Mouse (Mus musculus) limb, embryonic 12.5 days (tissue): ENCODE data around the gene Cwh43. TPM values are rescaled to one million over a fixed set of nuclear protein-coding genes. Genes with fewer than 3 reads are reported as not detected.

Experiments
- ATAC-seq: fragments of 200-750 bp; cut with Nextera tagmentation; 2 replicates; pipeline ENCODE4 v1.8.0; 2017; ENCODE audit warnings: low read depth, moderate TSS enrichment; ENCODE audit not compliant: insufficient number of reproducible peaks, insufficient read depth, low FRiP score, low TSS enrichment
- H3K27ac ChIP-seq: fragments of 300-500 bp; sonication (generic); 2 replicates; pipeline ENCODE4 v1.5.1; 2016; ENCODE audit warnings: mild to moderate bottlenecking, moderate library complexity
- H3K27me3 ChIP-seq: fragments of 300-500 bp; sonication (generic); 2 replicates; pipeline ENCODE4 v1.6.1; 2016; ENCODE audit warnings: mild to moderate bottlenecking, moderate library complexity
- H3K36me3 ChIP-seq: fragments of 300-500 bp; sonication (generic); 2 replicates; pipeline ENCODE4 v1.6.1; 2016; ENCODE audit warnings: mild to moderate bottlenecking, moderate library complexity
- H3K4me1 ChIP-seq: fragments of 300-500 bp; sonication (generic); replicated peaks from 2 replicates; pipeline ENCODE4 v1.6.1; 2016
- H3K4me2 ChIP-seq: fragments of 300-500 bp; sonication (generic); 2 replicates; pipeline ENCODE4 v1.6.1; 2016; ENCODE audit warnings: mild to moderate bottlenecking, moderate library complexity
- H3K4me3 ChIP-seq: fragments of 300-500 bp; sonication (generic); replicated peaks from 2 replicates; pipeline ENCODE4 v1.5.1; 2016; ENCODE audit warnings: mild to moderate bottlenecking
- H3K9ac ChIP-seq: fragments of 300-500 bp; sonication (generic); replicated peaks from 2 replicates; pipeline ENCODE4 v1.6.1; 2016; ENCODE audit warnings: mild to moderate bottlenecking, moderate library complexity
- H3K9me3 ChIP-seq: fragments of 300-500 bp; sonication (generic); 2 replicates; pipeline ENCODE4 v1.6.1; 2016; ENCODE audit warnings: mild to moderate bottlenecking, moderate library complexity
- WGBS: fragments of 180-500 bp; shearing (Covaris S2); methylation state at CpG from one replicate; pipeline ENCODE4 v1.1.7; 2016; 5-methylcytosine and 5-hydroxymethylcytosine counted together
- polyA plus RNA-seq: library from polyadenylated mRNA; unstranded; fragments of >200 nt; fragmentation: Nextera tagmentation; extraction: Ambion mirVana; gene quantifications from 2 replicates; pipeline ENCODE4 v1.2.1, GENCODE M21; 2016

The Cwh43 gene
- polyA plus RNA-seq, 1 experiment from 2014 or later, result not detected

DNA sequence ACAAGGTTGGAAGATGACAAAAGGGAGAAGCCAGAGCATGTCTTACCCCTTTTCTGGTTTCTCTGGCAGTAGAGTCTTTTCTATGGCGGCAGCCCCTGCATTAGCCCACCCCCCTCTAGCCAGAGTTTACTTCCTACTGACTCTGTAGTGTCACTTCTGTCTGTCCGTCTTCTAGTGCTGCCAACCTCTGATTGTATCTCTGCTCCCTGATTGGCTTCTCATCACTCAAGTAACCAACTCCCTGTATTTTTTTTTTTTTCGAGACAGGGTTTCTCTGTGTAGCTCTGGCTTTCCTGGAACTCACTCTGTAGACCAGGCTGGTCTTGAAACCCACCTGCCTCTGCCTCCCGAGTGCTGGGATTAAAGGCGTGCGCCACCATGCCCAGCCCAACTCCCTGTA, 26.9 kb downstream of the Cwh43 start:
- 84% methylated on average over 6 of the region's 6 CpGs for WGBS
- H3K27me3 ChIP-seq, result no peaks in the 10 kb centered on the region; the same call in 1 of the 2 replicates
- no peak for ATAC-seq

DNA sequence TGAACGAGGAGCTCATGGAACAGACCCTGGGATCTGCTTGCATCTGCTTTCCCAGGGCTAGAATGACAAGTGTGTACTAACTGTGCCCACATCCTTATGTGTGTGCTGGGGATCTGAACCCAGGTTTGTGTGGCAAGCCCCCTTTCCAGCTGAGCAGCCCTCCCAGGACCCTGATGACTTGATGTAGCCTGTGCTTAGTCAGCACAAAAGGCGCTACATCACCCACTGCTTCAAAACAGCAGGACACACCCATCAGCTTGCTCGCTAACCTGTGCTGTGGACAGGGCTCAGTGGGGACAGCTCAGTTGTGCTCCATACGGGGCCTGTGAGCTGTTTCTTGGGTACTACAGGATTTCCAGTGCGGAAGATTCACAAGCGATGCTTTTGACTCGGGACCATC, 28.9 kb downstream of the Cwh43 start:
- no peak overlapping the region for H3K9ac ChIP-seq
- no peak overlapping the region for H3K4me2 ChIP-seq
- no peak overlapping the region for H3K27ac ChIP-seq
- no peak overlapping the region for H3K4me3 ChIP-seq
- no peak for ATAC-seq
- 73% methylated on average over 7 of the region's 7 CpGs for WGBS
- no peaks in the 10 kb centered on the region; the same call in 1 of the 2 replicates for H3K27me3 ChIP-seq
- no peaks in the 10 kb centered on the region for H3K36me3 ChIP-seq
- no peaks in the 10 kb centered on the region for H3K4me1 ChIP-seq
- no peaks in the 10 kb centered on the region for H3K9me3 ChIP-seq

More for the DNA sequence above, 26.9 kb downstream of the Cwh43 start:
- no peaks in the 10 kb centered on the region for H3K36me3 ChIP-seq
- no peak overlapping the region for H3K4me3 ChIP-seq
- no peak overlapping the region for H3K4me2 ChIP-seq
- no peaks in the 10 kb centered on the region for H3K9me3 ChIP-seq
- no peak overlapping the region for H3K27ac ChIP-seq
- no peak overlapping the region for H3K9ac ChIP-seq
- H3K4me1 ChIP-seq, result no peaks in the 10 kb centered on the region

DNA sequence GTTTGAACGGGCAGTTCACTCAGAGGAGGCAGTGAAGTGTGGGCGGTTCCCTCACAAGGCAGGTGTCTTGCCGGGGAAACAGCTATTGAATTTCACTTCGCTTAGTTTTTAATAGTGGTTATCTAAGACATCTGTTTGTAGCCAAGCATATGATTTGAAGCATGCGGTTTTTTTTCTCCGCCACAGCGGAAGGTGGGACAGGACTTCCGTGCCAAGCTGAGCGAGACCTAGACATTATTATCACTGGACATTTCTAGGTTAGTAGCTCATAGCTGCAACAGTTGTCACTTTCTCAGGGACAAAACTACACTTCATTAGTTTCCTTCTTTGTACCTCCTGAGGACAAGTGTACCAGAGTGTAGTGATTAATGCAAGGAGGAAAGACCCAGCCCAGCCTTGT, 36.3 kb downstream of the Cwh43 start:
- Histone ChIP-seq H3K27me3 (peaks cover 4% of the 10 kb centered on the region; the same call in 1 of the 2 replicates), H3K4me3 (no peak overlapping the region), H3K9me3 (no peaks in the 10 kb centered on the region), H3K27ac (no peak overlapping the region), H3K36me3 (no peaks in the 10 kb centered on the region), H3K9ac (no peak overlapping the region), H3K4me1 (no peaks in the 10 kb centered on the region), H3K4me2 (no peak overlapping the region)
- WGBS, result 65% methylated on average over 9 of the region's 9 CpGs
- ATAC-seq, result no peak

DNA sequence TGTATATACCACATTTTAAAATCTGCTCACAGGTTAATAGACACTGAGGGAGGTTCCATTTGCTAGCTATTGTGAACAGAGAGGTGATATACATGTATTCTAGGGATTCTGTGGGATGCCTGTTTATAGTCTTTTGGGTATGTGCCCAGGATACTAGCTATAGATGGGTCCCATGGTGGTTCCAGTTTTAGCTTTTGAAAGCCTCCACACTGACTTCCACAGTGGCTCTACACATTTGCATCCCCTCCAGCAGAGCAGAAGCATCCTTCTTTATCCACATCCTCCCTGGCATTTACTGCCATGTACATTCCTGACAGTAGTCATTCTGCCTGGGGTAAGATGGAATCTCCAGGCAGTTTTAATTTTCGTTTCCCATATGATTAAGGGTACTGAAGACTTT, 44.4 kb downstream of the Cwh43 start:
- H3K36me3 ChIP-seq, result no peaks in the 10 kb centered on the region
- no peak overlapping the region for H3K9ac ChIP-seq
- H3K4me3 ChIP-seq, result no peak overlapping the region
- no peaks in the 10 kb centered on the region for H3K9me3 ChIP-seq
- no peak overlapping the region for H3K27ac ChIP-seq
- H3K27me3 ChIP-seq, result no peaks in the 10 kb centered on the region
- no peaks in the 10 kb centered on the region for H3K4me1 ChIP-seq
- no peak for ATAC-seq
- 88% methylated on average over 1 of the region's 1 CpGs for WGBS
- H3K4me2 ChIP-seq, result no peak overlapping the region

DNA sequence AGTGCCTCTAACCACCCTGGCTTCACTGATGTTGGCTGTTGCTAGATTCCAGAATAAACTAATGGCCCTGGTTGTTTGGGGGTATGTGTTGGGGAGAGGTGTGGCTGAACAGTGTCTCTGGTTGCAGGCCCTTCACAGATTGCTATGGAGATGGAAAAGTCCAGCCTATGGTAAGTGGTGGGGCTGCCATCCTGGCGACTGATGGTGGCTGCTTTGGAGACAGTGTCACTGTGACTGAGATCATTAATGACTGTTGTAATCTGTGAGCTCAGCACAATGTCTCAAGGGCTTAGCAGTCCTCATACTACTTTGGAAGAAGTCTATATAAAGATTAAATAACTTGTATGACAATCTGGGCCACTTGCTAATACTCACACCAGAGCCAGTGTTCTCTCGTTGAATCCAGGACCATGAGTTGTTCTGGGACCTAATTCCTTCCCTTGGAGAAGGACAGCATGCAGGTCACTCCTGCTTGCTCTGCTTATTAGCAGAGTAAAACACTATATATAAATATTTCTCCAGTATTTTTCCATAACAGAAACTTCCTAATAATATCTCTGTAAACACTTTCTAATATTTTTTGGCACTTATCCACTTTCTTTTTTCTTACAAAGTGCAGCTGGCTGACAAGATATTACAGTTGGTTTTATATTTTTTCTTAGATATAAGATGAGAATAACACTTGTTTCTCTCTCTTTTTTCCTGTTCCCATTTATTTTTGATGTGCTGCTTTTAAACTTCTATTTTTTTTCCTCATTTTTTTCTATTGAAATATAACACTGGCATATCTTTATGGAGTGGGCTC, 48.8 kb downstream of the Cwh43 start:
- Histone ChIP-seq H3K4me2 (no peak overlapping the region), H3K9me3 (no peaks in the 10 kb centered on the region), H3K27me3 (no peaks in the 10 kb centered on the region), H3K36me3 (no peaks in the 10 kb centered on the region), H3K9ac (no peak overlapping the region), H3K4me1 (no peaks in the 10 kb centered on the region), H3K4me3 (no peak overlapping the region), H3K27ac (no peak overlapping the region)
- ATAC-seq, result no peak
- 78% methylated on average over 2 of the region's 2 CpGs for WGBS

DNA sequence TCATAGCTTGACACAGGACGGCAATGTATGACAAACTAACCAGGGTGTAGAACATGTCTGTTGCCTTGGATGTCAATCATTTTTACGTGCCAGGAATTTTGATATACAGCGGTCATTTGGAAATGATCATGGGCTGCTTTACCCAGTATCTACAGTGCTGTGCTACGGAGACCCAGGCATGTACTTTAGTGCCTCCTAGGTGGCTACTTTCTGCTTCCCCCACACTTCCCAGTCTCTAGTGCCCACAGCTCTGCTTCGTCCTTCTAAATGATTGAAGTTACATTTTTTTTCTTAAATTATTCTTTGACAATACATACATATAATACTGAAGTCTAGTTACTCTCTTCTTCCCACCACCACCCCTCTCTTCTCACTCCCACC, 49.4 kb downstream of the Cwh43 start:
- 74% methylated on average over 5 of the region's 5 CpGs for WGBS
- Histone ChIP-seq H3K4me2 (no peak overlapping the region), H3K27ac (no peak overlapping the region), H3K4me3 (no peak overlapping the region), H3K9me3 (no peaks in the 10 kb centered on the region), H3K4me1 (no peaks in the 10 kb centered on the region), H3K9ac (no peak overlapping the region), H3K27me3 (no peaks in the 10 kb centered on the region), H3K36me3 (no peaks in the 10 kb centered on the region)
- no peak for ATAC-seq

DNA sequence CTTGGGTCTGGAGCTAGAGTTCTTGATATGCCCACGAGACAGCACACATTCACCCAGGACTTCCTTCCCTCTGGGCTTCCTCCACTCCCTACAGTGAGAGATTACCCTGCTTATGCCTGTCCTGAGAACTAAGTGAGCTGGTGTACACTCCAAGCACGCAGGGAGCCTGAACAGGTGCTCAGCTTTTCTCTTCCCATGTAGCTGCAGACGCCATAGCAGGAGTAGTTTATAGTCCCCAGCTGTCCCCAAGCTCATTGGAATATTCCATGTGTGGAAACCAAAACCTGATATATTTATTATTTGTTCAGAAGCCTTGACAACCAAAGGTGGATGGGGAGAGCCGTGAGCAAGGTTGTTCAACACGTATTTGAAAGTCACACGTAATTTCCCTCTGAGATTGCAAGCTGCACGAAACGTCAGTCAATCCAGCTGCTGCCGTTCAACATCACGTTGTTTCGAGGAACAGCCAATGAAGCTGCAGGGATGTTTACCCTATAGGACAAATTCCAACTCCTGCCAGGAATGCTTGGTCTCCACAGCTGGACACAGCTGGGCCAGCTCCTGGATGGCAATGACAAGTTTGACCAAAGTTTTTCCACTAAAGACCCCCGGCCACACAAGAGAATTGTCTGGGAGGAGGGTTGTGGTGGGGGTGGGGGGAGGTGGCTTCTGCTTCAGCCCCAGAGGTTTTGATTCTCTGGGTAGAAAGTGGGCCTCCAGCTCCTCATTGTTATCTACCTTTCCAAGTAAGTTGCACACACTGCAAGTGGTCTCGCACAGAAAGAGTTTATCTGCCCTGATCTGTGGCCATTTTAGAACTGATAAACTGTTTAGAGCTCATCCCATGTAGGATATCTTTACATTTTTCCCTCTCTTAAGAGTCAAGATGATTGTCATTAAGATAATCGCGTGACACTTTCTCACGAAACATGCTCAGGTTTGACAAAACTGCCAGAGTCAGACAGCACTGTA, 62.9 kb downstream of the Cwh43 start:
- Histone ChIP-seq H3K9me3 (no peaks in the 10 kb centered on the region), H3K4me3 (no peak overlapping the region), H3K36me3 (no peaks in the 10 kb centered on the region), H3K27me3 (no peaks in the 10 kb centered on the region), H3K9ac (no peak overlapping the region), H3K4me1 (no peaks in the 10 kb centered on the region), H3K4me2 (no peak overlapping the region), H3K27ac (no peak overlapping the region)
- no peak for ATAC-seq
- 83% methylated on average over 16 of the region's 16 CpGs for WGBS

DNA sequence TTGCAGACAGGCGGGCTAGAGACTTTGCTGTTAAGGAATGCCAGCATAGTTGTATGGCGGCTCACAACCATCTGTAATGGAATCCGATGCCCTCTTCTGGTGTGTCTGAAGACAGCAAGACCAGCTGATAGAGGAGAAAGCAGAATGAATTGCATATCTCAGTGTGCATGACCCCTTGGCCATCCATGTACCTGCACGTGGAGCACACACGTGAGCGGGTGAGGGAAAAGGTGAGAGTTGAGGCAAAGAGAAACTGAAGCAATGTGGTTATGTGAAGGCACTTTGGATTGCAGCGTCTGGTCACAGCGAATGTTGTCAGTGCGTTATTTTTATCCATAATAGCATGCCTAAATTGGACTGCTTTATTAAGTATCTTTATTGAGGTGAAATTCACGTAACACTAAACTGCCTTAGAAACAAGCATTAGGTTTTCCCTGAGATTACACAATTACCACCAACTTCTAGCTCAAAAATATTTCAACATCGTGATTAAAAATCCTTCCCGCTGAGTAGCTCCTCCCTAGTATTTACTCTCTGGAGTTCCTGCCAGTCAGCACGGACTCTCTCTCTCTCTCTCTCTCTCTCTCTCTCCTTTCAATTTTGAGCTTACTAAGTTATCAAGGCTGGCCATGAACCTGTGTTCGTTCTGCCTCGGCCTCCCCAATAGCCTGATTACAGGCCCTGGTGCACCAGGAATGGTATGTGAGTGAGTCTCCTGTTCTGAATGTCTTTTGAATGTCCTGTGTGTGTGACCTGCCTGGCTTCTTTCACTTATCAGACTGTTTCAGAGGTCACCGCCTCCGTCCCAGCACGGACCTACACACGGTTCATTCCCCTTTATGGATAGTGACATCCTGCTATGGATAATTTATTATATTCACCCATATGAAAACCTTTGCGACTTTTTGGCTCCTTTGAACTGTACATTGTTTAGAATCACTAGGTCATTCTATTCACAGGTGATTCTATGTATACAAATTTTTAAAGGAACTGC, 68.8 kb downstream of the Cwh43 start:
- Histone ChIP-seq H3K4me3 (no peak overlapping the region), H3K9me3 (no peaks in the 10 kb centered on the region), H3K9ac (no peak overlapping the region), H3K4me1 (no peaks in the 10 kb centered on the region), H3K27me3 (no peaks in the 10 kb centered on the region), H3K4me2 (no peak overlapping the region), H3K27ac (no peak overlapping the region), H3K36me3 (no peaks in the 10 kb centered on the region)
- no peak for ATAC-seq
- WGBS, result 86% methylated on average over 20 of the region's 20 CpGs

DNA sequence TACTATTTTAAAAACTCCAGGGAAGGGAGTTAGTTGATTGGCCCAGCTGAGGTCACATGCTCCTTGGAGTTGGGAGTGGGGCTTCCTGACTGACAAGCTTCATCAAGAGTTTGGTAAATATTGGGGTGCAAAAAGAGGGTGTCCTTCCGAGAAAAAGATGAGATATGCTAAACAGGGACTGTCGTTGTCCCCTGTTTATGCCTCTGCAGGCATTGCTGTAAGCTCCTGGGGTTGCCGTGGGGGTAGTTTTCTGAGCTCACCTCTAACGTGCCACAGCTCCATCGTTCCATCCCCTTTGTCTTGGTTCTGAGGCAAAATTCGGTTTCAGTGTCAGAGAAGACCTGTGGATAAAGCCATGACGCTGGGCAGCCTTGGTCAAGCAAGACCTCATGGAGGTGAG, 74.8 kb downstream of the Cwh43 start, which contains the start of gene Dcun1d4:
Gene Dcun1d4, plus strand, starts transcription at position 301 of the 400 bp plus-strand sequence.
- Histone ChIP-seq H3K9ac (no peak within 1 kb of the TSS), H3K4me3 (no peak within 1 kb of the TSS), H3K4me1 (no peaks in the 10 kb centered on the region), H3K27me3 (no peaks in the 10 kb centered on the region), H3K9me3 (no peaks in the 10 kb centered on the region), H3K4me2 (no peak within 1 kb of the TSS), H3K27ac (no peak within 1 kb of the TSS), H3K36me3 (no peaks in the 10 kb centered on the region)
- 84% methylated on average over 7 of the region's 7 CpGs for WGBS
- no peak for ATAC-seq

DNA sequence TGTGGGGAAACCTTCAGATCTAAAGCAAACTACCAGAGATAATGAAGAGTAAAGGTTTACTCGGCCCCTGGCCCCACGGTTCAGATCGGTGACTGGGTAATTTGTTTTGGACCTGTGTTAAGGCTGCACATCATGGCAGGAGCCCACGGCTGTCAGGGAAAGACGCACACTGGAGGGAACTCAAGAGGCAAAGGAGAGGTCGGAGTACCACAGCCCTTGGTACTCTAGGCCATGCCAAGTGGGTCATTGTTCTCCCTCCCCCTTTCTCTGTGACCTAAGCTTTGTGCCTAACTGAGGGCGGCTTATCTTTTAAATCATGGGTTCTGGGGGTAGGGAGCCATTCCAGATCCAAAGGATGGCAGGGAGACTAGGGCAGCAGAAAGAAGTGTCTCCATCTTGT, 75.5 kb downstream of the Cwh43 start:
- H3K4me2 ChIP-seq, result no peak overlapping the region
- H3K27ac ChIP-seq, result no peak overlapping the region
- H3K36me3 ChIP-seq, result no peaks in the 10 kb centered on the region
- no peaks in the 10 kb centered on the region for H3K27me3 ChIP-seq
- H3K9ac ChIP-seq, result no peak overlapping the region
- WGBS, result 86% methylated on average over 7 of the region's 7 CpGs
- ATAC-seq, result no peak
- H3K4me1 ChIP-seq, result no peaks in the 10 kb centered on the region
- no peak overlapping the region for H3K4me3 ChIP-seq
- H3K9me3 ChIP-seq, result no peaks in the 10 kb centered on the region
